Mouse (Mus musculus) brain, embryonic 14.5 days (tissue): ENCODE measurements around the gene Klf16.

Source experiments
- CTCF ChIP-seq: fragments of 200-500 bp; IDR thresholded peaks from 2 replicates; pipeline ENCODE4 v1.5.1; 2012; ENCODE audit warnings: inconsistent platforms, mild to moderate bottlenecking, moderate library complexity, borderline replicate concordance; ENCODE audit not compliant: insufficient read depth, insufficient read length; ENCODE audit errors: extremely low read depth
- POLR2A ChIP-seq: fragments of 200-500 bp; IDR thresholded peaks from 2 replicates; pipeline ENCODE4 v1.6.1; 2012; ENCODE audit warnings: mild to moderate bottlenecking, inconsistent platforms, borderline replicate concordance; ENCODE audit not compliant: poor library complexity, insufficient read depth, insufficient read length, severe bottlenecking; ENCODE audit errors: extremely low read depth

GRCm38 (mm10) chr10:80583047-80583446, 5.9 kb upstream of the Klf16 start:
- TF ChIP-seq POLR2A: no peak
- TF ChIP-seq CTCF: no peak
